Mouse (Mus musculus): Measurements from ENCODE around the gene Nupr1. TPM values are rescaled to one million over a fixed set of nuclear protein-coding genes. Genes with fewer than 3 reads are reported as not detected.

Gene Nupr1
- polyA plus RNA-seq, 1 experiment from 2014 or later, result 32.4 TPM

Other genes with a start within 250 kb of the Nupr1 start
- gene Nfatc2ip, start 234.1 kb downstream of the Nupr1 start, polyA plus RNA-seq (2018), result 2.6 to 6.4 TPM (median 4.6 TPM) in 3 replicates
- 0.09 TPM in 1 of 3 replicates, not detected in the others for gene Cd19, start 216.0 kb downstream of the Nupr1 start, polyA plus RNA-seq (2018)
- 12.9 to 17.8 TPM (median 13.9 TPM) in 3 replicates for gene Rabep2, start 202.1 kb downstream of the Nupr1 start, polyA plus RNA-seq (2018)
- gene Atp2a1, start 167.8 kb downstream of the Nupr1 start, polyA plus RNA-seq (2018), result 0.06 TPM in 1 of 3 replicates, not detected in the others
- gene Sh2b1, start 155.4 kb downstream of the Nupr1 start, polyA plus RNA-seq (2018), result 10.4 to 17.2 TPM (median 11.7 TPM) in 3 replicates
- gene Tufm, start 143.5 kb downstream of the Nupr1 start, polyA plus RNA-seq (2018), result 41.8 to 72.5 TPM (median 42.9 TPM) in 3 replicates
- 60.6 to 79.7 TPM (median 71.8 TPM) in 3 replicates for gene Atxn2l, start 127.4 kb downstream of the Nupr1 start, polyA plus RNA-seq (2018)
- 124 to 206 TPM (median 173 TPM) in 3 replicates for gene Eif3c, start 64.5 kb downstream of the Nupr1 start, polyA plus RNA-seq (2018)
- gene Apobr, start 45.9 kb downstream of the Nupr1 start, polyA plus RNA-seq (2018), result 51.3 to 183 TPM (median 99.8 TPM) in 3 replicates
- 81.0 to 165 TPM (median 104 TPM) in 3 replicates for gene Cln3, start 45.0 kb downstream of the Nupr1 start, polyA plus RNA-seq (2018)
- 1.1 to 2.6 TPM (median 1.2 TPM) in 3 replicates for gene Il27, start 35.9 kb downstream of the Nupr1 start, polyA plus RNA-seq (2018)
- gene Sgf29, start 18.4 kb upstream of the Nupr1 start, polyA plus RNA-seq (2018), result 12.5 to 21.7 TPM (median 17.0 TPM) in 3 replicates
- 1.7 to 8.8 TPM (median 7.5 TPM) in 3 replicates for gene Sult1a1, start 45.6 kb upstream of the Nupr1 start, polyA plus RNA-seq (2018)
- 39.1 to 134 TPM (median 42.4 TPM) in 3 replicates for gene Bola2, start 64.5 kb upstream of the Nupr1 start, polyA plus RNA-seq (2018)
- gene Slx1b, start 64.9 kb upstream of the Nupr1 start, polyA plus RNA-seq (2018), result 4.2 to 7.9 TPM (median 4.8 TPM) in 3 replicates
- 69.4 to 223 TPM (median 209 TPM) in 3 replicates for gene Coro1a, start 76.9 kb upstream of the Nupr1 start, polyA plus RNA-seq (2018)
- 129 to 232 TPM (median 188 TPM) in 3 replicates for gene Mapk3, start 128.7 kb upstream of the Nupr1 start, polyA plus RNA-seq (2018)
- gene Gdpd3, start 135.5 kb upstream of the Nupr1 start, polyA plus RNA-seq (2018), result 1.9 to 3.3 TPM (median 2.6 TPM) in 3 replicates
- 40.6 to 227 TPM (median 90.3 TPM) in 3 replicates for gene Ypel3, start 146.1 kb upstream of the Nupr1 start, polyA plus RNA-seq (2018)
- 0.19 to 0.25 TPM in 2 of 3 replicates, not detected in the other for gene Tbx6, start 150.6 kb upstream of the Nupr1 start, polyA plus RNA-seq (2018)
- 62.0 to 139 TPM (median 129 TPM) in 3 replicates for gene Ppp4c, start 161.6 kb upstream of the Nupr1 start, polyA plus RNA-seq (2018)
- gene Fam57b, start 166.8 kb upstream of the Nupr1 start, polyA plus RNA-seq (2018), result 0.17 to 0.25 TPM in 2 of 3 replicates, not detected in the other
- gene 4930451I11Rik, start 200.8 kb upstream of the Nupr1 start, polyA plus RNA-seq (2018), result not detected in 3 replicates
- gene Doc2a, start 216.6 kb upstream of the Nupr1 start, polyA plus RNA-seq (2018), result 0.10 TPM in 1 of 3 replicates, not detected in the others
- 3.9 to 23.5 TPM (median 19.4 TPM) in 3 replicates for gene Hirip3, start 231.1 kb upstream of the Nupr1 start, polyA plus RNA-seq (2018)
- gene Ino80e, start 231.5 kb upstream of the Nupr1 start, polyA plus RNA-seq (2018), result 34.7 to 59.9 TPM (median 57.7 TPM) in 3 replicates

Data from macrophage (primary cell).